Mouse (Mus musculus) embryonic stem cell, embryonic (primary cell): ENCODE results near the gene Gm3127.
"Not testable (repeated sequence)": the region's sequence is repeated elsewhere in the genome, so short reads cannot be mapped to it uniquely, and the experiment has no call there.

Experiments
- CTCF ChIA-PET, 4 experiments: fragments of 300-600 bp in 2 of 4; fragments of 350-600 bp in 2 of 4; sonication (Branson Sonifier 250); formaldehyde crosslinking; loops; one replicate each; lab custom pipeline; 2022; ENCODE audit warnings: inconsistent platforms in 2 of 4; lab: Charles Lee
- POLR2A ChIA-PET, 4 experiments: fragments of 300-600 bp in 2 of 4; fragments of 350-600 bp in 2 of 4; sonication (Branson Sonifier 250); formaldehyde crosslinking; loops; one replicate each; lab custom pipeline; 2022; ENCODE audit warnings: antibody characterized with exemption in 4 of 4, inconsistent platforms in 1 of 4; lab: Charles Lee

The Gm3127 gene

GRCm38 (mm10) chr14:4164730-4165129 is at the start of gene Gm3127:
TSS of gene Gm3127 (plus strand) at chr14:4165030.
- CTCF ChIA-PET, POLR2A ChIA-PET: not testable (repeated sequence)

- CTCF ChIA-PET, POLR2A ChIA-PET: not testable (repeated sequence)
These were observed 23.2 kb upstream of the Gm3127 start for GRCm38 (mm10) chr14:4141646-4142045.

- POLR2A ChIA-PET, CTCF ChIA-PET: not testable (repeated sequence)
These were observed 17.2 kb downstream of the Gm3127 start for GRCm38 (mm10) chr14:4182030-4182429.

- POLR2A ChIA-PET, CTCF ChIA-PET: not testable (repeated sequence)
These were observed 17.8 kb downstream of the Gm3127 start, which contains the start of gene Gm2974 for GRCm38 (mm10) chr14:4182491-4183210. TSS of gene Gm2974 (plus strand) at chr14:4182576.

- POLR2A ChIA-PET, CTCF ChIA-PET: not testable (repeated sequence)
These were observed 18.5 kb downstream of the Gm3127 start for GRCm38 (mm10) chr14:4183375-4183774.
